Mouse (Mus musculus) embryonic fibroblast, embryonic 13.5 days (primary cell): ENCODE results near the gene Rfng. TPM values are rescaled to one million over a fixed set of nuclear protein-coding genes. Genes with fewer than 3 reads are reported as not detected.
"Not testable (repeated sequence)": the region's sequence is repeated elsewhere in the genome, so short reads cannot be mapped to it uniquely, and the experiment has no call there.

Experiments used
- H3K27ac ChIP-seq: 2 replicates; pipeline ENCODE4 v1.5.1; 2012; ENCODE audit warnings: low read length, control low read depth, inconsistent platforms; ENCODE audit not compliant: insufficient read depth
- H3K4me1 ChIP-seq: 2 replicates; pipeline ENCODE4 v1.6.1; 2011; ENCODE audit warnings: low read length; ENCODE audit not compliant: control insufficient read depth, insufficient read depth
- H3K4me3 ChIP-seq: 2 replicates; pipeline ENCODE4 v1.5.1; 2011; ENCODE audit warnings: mild to moderate bottlenecking, control low read depth, low read length; ENCODE audit not compliant: insufficient read depth
- CTCF ChIP-seq: IDR thresholded peaks from 2 replicates; pipeline ENCODE4 v1.5.1; 2011; ENCODE audit warnings: mild to moderate bottlenecking, control low read depth, low read length, moderate library complexity, borderline replicate concordance; ENCODE audit not compliant: insufficient read depth
- POLR2A ChIP-seq: IDR thresholded peaks from 2 replicates; pipeline ENCODE4 v1.6.1; 2011; ENCODE audit warnings: low read depth, mild to moderate bottlenecking, control low read depth, low read length, moderate library complexity
- polyA plus RNA-seq: library from polyadenylated mRNA; stranded (reverse); fragments of >200 nt; gene quantifications from 2 replicates; pipeline ENCODE4 v1.2.4, GENCODE M21; 2011; ENCODE audit warnings: low read depth; ENCODE audit not compliant: missing spikeins, insufficient read length

The Rfng gene
- polyA plus RNA-seq, 1 experiment, result 13.0 TPM

GRCm38 (mm10) chr11:120775774-120776469, 8.1 kb downstream of the Rfng start:
- peaks cover 2% of the 10 kb centered on the region; the same call in 1 of the 2 replicates for H3K4me1 ChIP-seq
- TF ChIP-seq POLR2A, result no peak
- peak; percentile 100 for TF ChIP-seq CTCF
- H3K27ac ChIP-seq, result no peak overlapping the region
- no peak overlapping the region for H3K4me3 ChIP-seq

GRCm38 (mm10) chr11:120773463-120774190, 10.4 kb downstream of the Rfng start:
- H3K4me3 ChIP-seq, result no peak overlapping the region

GRCm38 (mm10) chr11:120772749-120773148, 11.3 kb downstream of the Rfng start:
- H3K4me1 ChIP-seq, result peaks cover 2% of the 10 kb centered on the region; the same call in 1 of the 2 replicates
- H3K27ac ChIP-seq, result no peak overlapping the region
- H3K4me3 ChIP-seq, result no peak overlapping the region
- TF ChIP-seq CTCF (no peak), POLR2A (no peak)

More at GRCm38 (mm10) chr11:120773463-120774190, 10.4 kb downstream of the Rfng start:
- peaks cover 2% of the 10 kb centered on the region; the same call in 1 of the 2 replicates for H3K4me1 ChIP-seq
- TF ChIP-seq POLR2A (no peak), CTCF (no peak)
- no peak overlapping the region for H3K27ac ChIP-seq

GRCm38 (mm10) chr11:120768206-120768605, 15.8 kb downstream of the Rfng start:
- H3K4me1 ChIP-seq, result no peaks in the 10 kb centered on the region
- TF ChIP-seq POLR2A (no peak), CTCF (no peak)
- H3K4me3 ChIP-seq, result no peak overlapping the region
- no peak overlapping the region for H3K27ac ChIP-seq

GRCm38 (mm10) chr11:120767023-120767422, 17.0 kb downstream of the Rfng start:
- H3K4me3 ChIP-seq, H3K4me1 ChIP-seq, H3K27ac ChIP-seq: not testable (repeated sequence)

GRCm38 (mm10) chr11:120763121-120763999, 20.6 kb downstream of the Rfng start:
- not testable (repeated sequence) for H3K27ac ChIP-seq, H3K4me1 ChIP-seq, H3K4me3 ChIP-seq

- H3K4me3 ChIP-seq, H3K4me1 ChIP-seq: not testable (repeated sequence)
These were observed 21.4 kb downstream of the Rfng start, which contains the start of gene Hmga1b for GRCm38 (mm10) chr11:120762672-120763041. Gene Hmga1b (plus strand): TSS chr11:120762794.

GRCm38 (mm10) chr11:120761811-120762671, 22.0 kb downstream of the Rfng start:
- no peak overlapping the region for H3K27ac ChIP-seq
- H3K4me3 ChIP-seq, result no peak overlapping the region
- H3K4me1 ChIP-seq, result no peaks in the 10 kb centered on the region
- no peak for TF ChIP-seq CTCF
- TF ChIP-seq POLR2A, result no peak

More at GRCm38 (mm10) chr11:120762672-120763041, 21.4 kb downstream of the Rfng start, which contains the start of gene Hmga1b:
- not testable (repeated sequence) for H3K27ac ChIP-seq

GRCm38 (mm10) chr11:120760236-120760635, 23.8 kb downstream of the Rfng start:
- no peak overlapping the region for H3K4me3 ChIP-seq
- no peak overlapping the region for H3K27ac ChIP-seq
- no peak for TF ChIP-seq CTCF
- TF ChIP-seq POLR2A, result no peak
- no peaks in the 10 kb centered on the region for H3K4me1 ChIP-seq
